Mouse (Mus musculus) olfactory bulb, adult 2 months (tissue): Measurements from ENCODE around the gene Harbi1. TPM values are rescaled to one million over a fixed set of nuclear protein-coding genes. Genes with fewer than 3 reads are reported as not detected.
"Not testable (repeated sequence)": the region's sequence is repeated elsewhere in the genome, so short reads cannot be mapped to it uniquely, and the experiment has no call there.

Experiments
- H3K27ac ChIP-seq: fragments of 200-500 bp; 2 replicates; pipeline ENCODE4 v1.5.1; 2012; ENCODE audit warnings: low read depth, low read length; ENCODE audit not compliant: insufficient read depth
- H3K4me1 ChIP-seq: fragments of 200-500 bp; 2 replicates; pipeline ENCODE4 v1.6.1; 2012; ENCODE audit warnings: low read length; ENCODE audit not compliant: control insufficient read depth, insufficient read depth
- H3K4me3 ChIP-seq: fragments of 200-500 bp; 2 replicates; pipeline ENCODE4 v1.5.1; 2012; ENCODE audit warnings: mild to moderate bottlenecking, low read depth, low read length, moderate library complexity; ENCODE audit not compliant: insufficient read depth
- CTCF ChIP-seq: fragments of 200-500 bp; IDR thresholded peaks from 2 replicates; pipeline ENCODE4 v1.5.1; 2012; ENCODE audit warnings: low read depth, mild to moderate bottlenecking, low read length, moderate library complexity; ENCODE audit not compliant: insufficient read depth
- POLR2A ChIP-seq: fragments of 200-500 bp; IDR thresholded peaks from 2 replicates; pipeline ENCODE4 v1.6.1; 2012; ENCODE audit warnings: mild to moderate bottlenecking, low read depth, low read length, moderate library complexity; ENCODE audit not compliant: insufficient read depth
- WGBS: fragments of 180-500 bp; shearing (Covaris S2); methylation state at CpG from one replicate; pipeline ENCODE4 v1.1.7; 2018; 5-methylcytosine and 5-hydroxymethylcytosine counted together
- polyA plus RNA-seq: library from polyadenylated mRNA; stranded (reverse); fragments of >200 nt; gene quantifications from 2 replicates; pipeline ENCODE4 v1.2.4, GENCODE M21; 2012; ENCODE audit warnings: low replicate concordance; ENCODE audit not compliant: missing spikeins, insufficient read depth, insufficient read length

Gene Harbi1
- polyA plus RNA-seq, 1 experiment, result not detected

DNA sequence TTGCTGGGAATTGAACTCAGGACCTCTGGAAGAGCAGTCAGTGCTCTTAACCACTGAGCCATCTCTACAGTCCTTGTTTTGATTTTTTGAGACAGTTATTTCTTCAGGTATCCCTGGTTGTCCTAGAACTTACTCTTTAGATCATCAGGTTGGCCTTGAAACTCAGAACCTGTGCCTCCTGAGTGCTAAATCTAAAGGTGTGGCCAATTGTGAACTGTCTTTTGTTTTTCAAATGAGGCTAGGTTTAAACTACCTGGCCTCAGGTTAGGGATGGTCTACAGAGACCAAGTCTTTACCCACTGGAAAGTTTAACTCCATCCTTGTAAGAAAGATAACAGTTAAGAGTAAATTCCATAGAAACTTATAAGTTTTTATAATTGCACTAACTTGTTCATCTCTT is 4.2 kb upstream of the Harbi1 start:
- no peak overlapping the region for H3K4me3 ChIP-seq
- no peak overlapping the region for H3K27ac ChIP-seq
- peaks cover 3% of the 10 kb centered on the region for H3K4me1 ChIP-seq
- TF ChIP-seq CTCF (no peak), POLR2A (no peak)

DNA sequence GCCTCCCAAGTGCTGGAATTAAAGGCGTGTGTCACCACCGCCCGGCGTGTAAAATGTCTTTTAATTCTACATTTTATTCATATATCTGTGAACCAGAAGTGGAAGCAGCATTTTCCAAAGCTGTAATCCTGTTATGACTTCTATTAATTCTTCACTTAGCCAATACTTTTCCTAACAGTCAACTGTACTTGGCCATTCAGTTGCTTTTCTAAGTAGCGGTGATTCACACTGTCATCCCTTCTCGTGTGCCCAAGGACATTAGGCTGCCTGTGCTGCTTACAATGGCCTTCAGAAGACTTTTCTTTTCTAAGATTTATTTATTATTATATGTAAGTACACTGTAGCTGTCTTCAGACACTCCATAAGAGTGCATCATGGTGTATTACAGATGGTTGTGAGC is 2.3 kb upstream of the Harbi1 start:
- Histone ChIP-seq H3K4me1 (peaks cover 3% of the 10 kb centered on the region), H3K27ac (no peak overlapping the region), H3K4me3 (no peak overlapping the region)
- 89% methylated on average over 6 of the region's 6 CpGs for WGBS
- TF ChIP-seq CTCF, result no peak
- no peak for TF ChIP-seq POLR2A

GRCm38 (mm10) chr2:91711256-91711925 is 739 bp downstream of the Harbi1 start:
- under 1% methylated on average over 8 of the region's 8 CpGs for WGBS
- TF ChIP-seq CTCF (no peak), POLR2A (no peak)
- H3K4me3 ChIP-seq, result peak overlapping the region; percentile 60
- H3K27ac ChIP-seq, result peak overlapping the region; percentile 40; the same call in 1 of the 2 replicates
- H3K4me1 ChIP-seq, result peaks cover 3% of the 10 kb centered on the region

GRCm38 (mm10) chr2:91714921-91715320 is 4.3 kb downstream of the Harbi1 start:
- TF ChIP-seq CTCF (no peak), POLR2A (no peak)
- WGBS, result 74% methylated on average over 1 of the region's 1 CpGs
- H3K27ac ChIP-seq, result no peak overlapping the region
- no peak overlapping the region for H3K4me3 ChIP-seq
- H3K4me1 ChIP-seq, result no peaks in the 10 kb centered on the region

- Histone ChIP-seq H3K4me3 (no peak overlapping the region), H3K4me1 (no peaks in the 10 kb centered on the region), H3K27ac (no peak overlapping the region)
- 83% methylated on average over 6 of the region's 6 CpGs for WGBS
- TF ChIP-seq POLR2A (no peak), CTCF (no peak)
Measured at GRCm38 (mm10) chr2:91718276-91718675, 7.6 kb downstream of the Harbi1 start.

DNA sequence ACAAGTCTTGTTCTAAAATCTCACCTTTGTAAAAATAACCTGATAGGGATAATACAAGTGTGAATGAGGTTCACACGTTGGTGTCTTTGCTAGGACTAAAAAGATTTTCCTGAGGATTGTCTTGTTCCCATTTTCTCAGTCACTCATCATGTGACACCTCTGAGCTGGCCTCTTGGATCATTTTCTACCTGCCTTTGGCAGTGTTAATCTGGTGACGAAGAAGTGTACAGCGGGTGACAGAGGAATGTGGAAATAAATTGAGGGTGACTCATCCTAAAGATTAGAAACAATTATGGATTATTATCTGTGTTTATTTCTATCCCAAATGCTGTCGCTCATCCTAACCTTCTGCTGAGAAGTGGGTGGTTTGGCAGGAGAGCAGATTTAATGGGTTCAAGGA is 12.7 kb downstream of the Harbi1 start:
- Histone ChIP-seq H3K4me1 (no peaks in the 10 kb centered on the region), H3K4me3 (no peak overlapping the region), H3K27ac (no peak overlapping the region)
- TF ChIP-seq POLR2A (no peak), CTCF (no peak)
- WGBS, result 70% methylated on average over 4 of the region's 4 CpGs

DNA sequence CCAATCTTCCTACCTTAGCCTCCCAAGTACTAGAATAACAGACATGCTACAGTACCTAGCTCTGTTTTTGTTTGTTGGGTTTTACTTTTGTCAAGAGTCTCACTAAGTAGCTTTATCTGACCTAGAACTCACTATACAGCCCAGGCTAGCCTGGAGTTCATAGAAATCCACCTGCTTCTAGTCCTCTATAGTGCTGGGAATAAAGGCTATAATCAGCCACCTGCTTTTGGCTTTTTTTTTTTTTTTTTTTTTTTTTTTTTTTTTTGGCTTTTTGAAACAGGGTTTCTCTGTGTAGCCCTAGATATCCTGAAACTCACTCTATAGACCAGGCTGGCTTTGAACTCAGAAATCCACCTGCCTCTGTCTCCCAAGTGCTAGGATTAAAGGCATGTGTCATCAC is 13.3 kb downstream of the Harbi1 start:
- no peak for TF ChIP-seq POLR2A
- no peak for TF ChIP-seq CTCF
- H3K27ac ChIP-seq, result no peak overlapping the region
- H3K4me3 ChIP-seq, result no peak overlapping the region
- no peaks in the 10 kb centered on the region for H3K4me1 ChIP-seq

GRCm38 (mm10) chr2:91724716-91725115 is 14.1 kb downstream of the Harbi1 start:
- H3K4me1 ChIP-seq, result no peaks in the 10 kb centered on the region
- TF ChIP-seq POLR2A (no peak), CTCF (no peak)
- 50% methylated on average over 2 of the region's 2 CpGs for WGBS
- no peak overlapping the region for H3K4me3 ChIP-seq
- no peak overlapping the region for H3K27ac ChIP-seq

DNA sequence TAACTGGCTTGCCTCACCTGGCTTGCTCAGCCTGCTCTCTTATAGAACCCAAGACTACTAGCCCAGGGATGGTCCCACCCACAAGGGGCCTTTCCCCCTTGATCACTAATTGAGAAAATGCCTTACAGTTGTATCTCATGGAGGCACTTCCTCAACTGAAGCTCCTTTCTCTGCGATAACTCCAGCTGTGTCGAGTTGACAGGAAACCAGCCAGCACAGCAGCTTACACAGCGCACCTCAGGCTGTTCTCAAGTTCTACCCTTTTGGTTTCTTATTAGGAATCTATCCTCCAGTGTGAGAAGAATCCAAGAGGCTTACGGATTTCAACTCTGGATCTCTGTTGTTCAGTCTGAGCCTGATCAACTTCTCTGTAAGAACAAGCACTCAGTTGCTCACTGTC is 14.8 kb downstream of the Harbi1 start:
- not testable (repeated sequence) for H3K27ac ChIP-seq, H3K4me1 ChIP-seq, H3K4me3 ChIP-seq
- 61% methylated on average over 4 of the region's 4 CpGs for WGBS

GRCm38 (mm10) chr2:91727011-91727410 is 16.4 kb downstream of the Harbi1 start:
- Histone ChIP-seq H3K4me1 (no peaks in the 10 kb centered on the region), H3K4me3 (no peak overlapping the region), H3K27ac (no peak overlapping the region)
- TF ChIP-seq CTCF (no peak), POLR2A (no peak)
- WGBS, result 89% methylated on average over 3 of the region's 3 CpGs
